Mouse (Mus musculus) stomach, adult 2 months (tissue): Measurements from ENCODE around the gene Hoxa11. TPM values are rescaled to one million over a fixed set of nuclear protein-coding genes. Genes with fewer than 3 reads are reported as not detected.

Source experiments
- polyA plus RNA-seq: library from polyadenylated mRNA; depleted of rRNA; stranded (reverse); fragments of >200 nt; gene quantifications from 2 replicates; pipeline ENCODE4 v1.2.3, GENCODE M21; 2012; rRNA removed

Hoxa11 gene
- polyA plus RNA-seq = not detected in 2 replicates

DNA sequence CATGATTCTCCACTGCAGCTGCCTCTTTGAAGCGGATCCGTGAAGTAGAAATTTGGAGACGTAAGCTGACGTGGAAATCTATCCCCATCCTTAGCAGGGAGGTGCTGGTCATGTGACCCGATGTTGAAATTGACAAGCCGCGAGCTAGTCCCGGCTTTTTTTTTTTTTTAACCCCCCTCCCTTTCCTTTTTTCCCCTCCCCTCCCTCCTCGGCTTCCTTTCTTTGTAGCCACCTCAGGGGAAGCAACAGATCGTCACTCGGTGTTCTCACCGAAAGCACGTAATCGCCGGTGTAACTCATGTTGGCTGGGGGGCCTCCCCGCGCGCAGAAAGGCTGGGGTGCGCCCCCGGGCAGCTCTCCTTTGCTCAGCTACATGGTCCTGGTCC lies at the start of gene Hoxa11:
Gene Hoxa11 (minus strand): TSS at position 54 of the 386 bp plus-strand sequence.

GRCm38 (mm10) chr6:52260654-52261575 lies 15.3 kb upstream of the Hoxa11 start, which contains the start of gene Hoxa13:
TSS of gene Hoxa13 (minus strand) at chr6:52260880.

DNA sequence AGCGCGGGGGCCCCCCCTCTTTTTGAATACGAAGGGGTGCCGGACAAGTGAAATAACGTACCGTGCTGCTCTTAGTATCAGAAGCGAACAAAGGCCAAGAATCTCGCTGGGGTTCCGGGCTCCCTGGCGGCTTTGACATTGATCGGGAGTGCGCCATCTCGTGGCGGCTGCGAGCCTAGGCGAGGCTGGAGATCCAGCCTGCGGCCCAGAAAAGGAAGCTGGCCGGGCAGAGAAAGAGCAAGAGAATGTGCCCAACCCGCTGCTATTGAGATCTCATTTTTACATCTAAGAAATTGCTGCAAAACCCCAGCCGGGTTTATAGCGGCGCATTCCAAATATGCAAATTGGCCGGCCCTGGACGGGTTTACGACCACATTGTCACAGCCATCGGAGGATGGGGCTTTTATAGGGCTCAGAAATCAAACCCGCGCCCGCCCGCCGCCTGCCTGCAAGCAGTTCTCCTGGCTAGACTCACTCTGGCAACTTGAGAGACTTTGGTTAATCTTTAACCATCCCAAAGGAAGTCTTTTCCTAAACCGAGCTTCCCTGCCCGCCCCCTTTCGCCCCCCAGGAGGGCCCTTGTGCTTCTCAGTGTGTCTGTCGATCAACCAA lies 5.1 kb downstream of the Hoxa11 start, which contains the start of gene Hoxa10:
Gene Hoxa10 (minus strand): TSS at position 466 of the 612 bp plus-strand sequence.

DNA sequence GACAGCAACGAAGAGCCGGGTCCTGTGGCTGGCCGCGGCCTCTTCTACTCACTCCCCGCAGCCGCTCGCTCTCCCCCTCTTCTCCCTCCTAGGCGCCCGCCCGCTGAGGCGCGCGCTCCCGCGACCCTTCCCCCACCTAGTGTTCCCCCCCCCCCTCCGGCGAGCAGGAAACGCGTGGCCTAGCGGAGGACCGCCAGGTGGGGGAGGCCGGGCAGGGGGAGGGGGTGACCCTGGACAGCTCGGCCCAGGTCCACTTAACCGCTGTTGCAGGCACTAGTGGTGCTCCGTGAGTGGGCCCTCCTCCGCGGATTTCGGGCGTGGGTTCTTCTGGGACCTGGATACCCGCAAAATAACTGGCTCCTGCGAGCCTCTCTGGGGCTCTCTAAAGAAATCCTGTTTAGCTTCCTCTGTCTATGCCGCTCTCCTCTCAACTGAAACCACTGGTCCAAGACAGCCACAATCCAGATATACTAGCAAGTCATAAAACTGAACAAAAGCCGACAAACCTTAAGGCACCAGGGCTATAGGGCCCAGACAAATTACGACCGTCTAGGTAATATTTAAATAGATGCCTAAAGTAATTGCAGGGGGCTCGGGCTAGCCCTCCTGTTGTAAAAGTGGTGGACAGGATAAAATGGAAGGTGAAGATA lies 15.0 kb downstream of the Hoxa11 start, which contains the start of gene Hoxa9:
Gene Hoxa9 (minus strand): TSS at position 574 of the 650 bp plus-strand sequence.

GRCm38 (mm10) chr6:52221337-52221992 lies 24.1 kb downstream of the Hoxa11 start, which contains the start of gene Hoxa7:
TSS of gene Hoxa7 (minus strand) at chr6:52221854.

GRCm38 (mm10) chr6:52213119-52213986 lies 32.3 kb downstream of the Hoxa11 start, which contains the start of the genes Hoxa3 and Gm28308:
TSS of gene Hoxa3 (minus strand) at chr6:52213336.
TSS of gene Gm28308 (minus strand) at chr6:52213339.

GRCm38 (mm10) chr6:52208072-52208867 lies 37.3 kb downstream of the Hoxa11 start, which contains the start of gene Hoxa6:
TSS of gene Hoxa6 (minus strand) at chr6:52208722.

GRCm38 (mm10) chr6:52204050-52204752 lies 41.4 kb downstream of the Hoxa11 start, which contains the start of gene Hoxa5:
TSS of gene Hoxa5 (minus strand) at chr6:52204587.

Other genes with a start within 250 kb of the Hoxa11 start
- gene Skap2, start 233.3 kb downstream of the Hoxa11 start, polyA plus RNA-seq = 0.99 and 1.1 TPM in 2 replicates
- gene Hoxa1, start 87.5 kb downstream of the Hoxa11 start, polyA plus RNA-seq = 0.04 and 0.12 TPM in 2 replicates
- gene Hoxa2, start 81.0 kb downstream of the Hoxa11 start, polyA plus RNA-seq = 2.0 and 2.2 TPM in 2 replicates
- 0.04 TPM in 1 of 2 replicates, not detected in the other for gene 5730596B20Rik, start 68.3 kb downstream of the Hoxa11 start, polyA plus RNA-seq
- gene Hoxa4, start 54.1 kb downstream of the Hoxa11 start, polyA plus RNA-seq = 1.9 and 2.3 TPM in 2 replicates
- 3.2 and 8.2 TPM in 2 replicates for gene Hoxa5, start 41.2 kb downstream of the Hoxa11 start, polyA plus RNA-seq
- gene Hoxa6, start 37.1 kb downstream of the Hoxa11 start, polyA plus RNA-seq = 0.19 and 0.26 TPM in 2 replicates
- gene Hoxa3, start 32.5 kb downstream of the Hoxa11 start, polyA plus RNA-seq = 4.5 and 6.0 TPM in 2 replicates
- 0.24 and 0.61 TPM in 2 replicates for gene Gm28308, start 32.5 kb downstream of the Hoxa11 start, polyA plus RNA-seq
- 1.8 and 2.3 TPM in 2 replicates for gene Hoxa7, start 24.0 kb downstream of the Hoxa11 start, polyA plus RNA-seq
- gene Hoxa9, start 14.7 kb downstream of the Hoxa11 start, polyA plus RNA-seq = 0.15 TPM in 1 of 2 replicates, not detected in the other
- not detected in 2 replicates for gene Hoxa10, start 5.0 kb downstream of the Hoxa11 start, polyA plus RNA-seq
- gene Hoxa13, start 15.1 kb upstream of the Hoxa11 start, polyA plus RNA-seq = not detected in 2 replicates
- gene Evx1, start 67.7 kb upstream of the Hoxa11 start, polyA plus RNA-seq = not detected in 2 replicates